Mouse (Mus musculus) limb, embryonic 13.5 days (tissue): ENCODE data around the gene Gorasp2. TPM values are rescaled to one million over a fixed set of nuclear protein-coding genes. Genes with fewer than 3 reads are reported as not detected.

Source experiments
- ATAC-seq: fragments of 200-750 bp; cut with Nextera tagmentation; 2 replicates; pipeline ENCODE4 v1.8.0; 2017; ENCODE audit warnings: low read depth, moderate number of reproducible peaks, moderate TSS enrichment; ENCODE audit not compliant: low FRiP score
- H3K27ac ChIP-seq: fragments of 300-500 bp; sonication (generic); 2 replicates; pipeline ENCODE4 v1.5.1; 2015; ENCODE audit warnings: inconsistent platforms, mild to moderate bottlenecking, moderate library complexity
- H3K27me3 ChIP-seq: fragments of 300-500 bp; sonication (generic); 2 replicates; pipeline ENCODE4 v1.6.1; 2015; ENCODE audit warnings: mild to moderate bottlenecking, inconsistent platforms
- H3K36me3 ChIP-seq: fragments of 300-500 bp; sonication (generic); 2 replicates; pipeline ENCODE4 v1.6.1; 2015; ENCODE audit warnings: inconsistent platforms, mild to moderate bottlenecking, moderate library complexity
- H3K4me1 ChIP-seq: fragments of 300-500 bp; sonication (generic); 2 replicates; pipeline ENCODE4 v1.6.1; 2015; ENCODE audit warnings: inconsistent platforms
- H3K4me2 ChIP-seq: fragments of 300-500 bp; sonication (generic); replicated peaks from 2 replicates; pipeline ENCODE4 v1.6.1; 2015; ENCODE audit warnings: inconsistent platforms, mild to moderate bottlenecking, moderate library complexity
- H3K4me3 ChIP-seq: fragments of 300-500 bp; sonication (generic); 2 replicates; pipeline ENCODE4 v1.5.1; 2015; ENCODE audit warnings: moderate library complexity, mild to moderate bottlenecking, inconsistent platforms
- H3K9ac ChIP-seq: fragments of 300-500 bp; sonication (generic); 2 replicates; pipeline ENCODE4 v1.6.1; 2015; ENCODE audit warnings: mild to moderate bottlenecking, inconsistent platforms
- H3K9me3 ChIP-seq: fragments of 300-500 bp; sonication (generic); 2 replicates; pipeline ENCODE4 v1.6.1; 2016; ENCODE audit warnings: inconsistent platforms
- WGBS: fragments of 180-500 bp; shearing (Covaris S2); methylation state at CpG from one replicate; pipeline ENCODE4 v1.1.7; 2015; 5-methylcytosine and 5-hydroxymethylcytosine counted together
- polyA plus RNA-seq: library from polyadenylated mRNA; unstranded; fragments of >200 nt; fragmentation: Nextera tagmentation; extraction: Ambion mirVana; gene quantifications from 2 replicates; pipeline ENCODE4 v1.2.1, GENCODE M21; 2015

Gorasp2 gene
- polyA plus RNA-seq, 1 experiment from 2014 or later, result 170 TPM

GRCm38 (mm10) chr2:70663764-70664163 lies 2.4 kb downstream of the Gorasp2 start:
- peak overlapping the region; percentile 89 for H3K4me2 ChIP-seq
- H3K27ac ChIP-seq, result no peak overlapping the region
- H3K27me3 ChIP-seq, result no peaks in the 10 kb centered on the region
- 74% methylated on average over 5 of the region's 5 CpGs for WGBS
- H3K4me1 ChIP-seq, result peaks cover 22% of the 10 kb centered on the region
- 0 out of 2 replicates have a peak overlapping the region, but pooled peaks have one; percentile 90 for H3K4me3 ChIP-seq
- 0 out of 2 replicates have a peak, but pooled peaks cover 2% of the 10 kb centered on the region for H3K36me3 ChIP-seq
- no peaks in the 10 kb centered on the region for H3K9me3 ChIP-seq
- H3K9ac ChIP-seq, result no peak overlapping the region
- no peak for ATAC-seq

GRCm38 (mm10) chr2:70667016-70667415 lies 5.6 kb downstream of the Gorasp2 start:
- H3K27ac ChIP-seq, result no peak overlapping the region
- no peak overlapping the region for H3K9ac ChIP-seq
- H3K4me2 ChIP-seq, result no peak overlapping the region
- H3K27me3 ChIP-seq, result no peaks in the 10 kb centered on the region
- H3K4me1 ChIP-seq, result peaks cover 16% of the 10 kb centered on the region
- H3K36me3 ChIP-seq, result 0 out of 2 replicates have a peak, but pooled peaks cover 2% of the 10 kb centered on the region
- H3K9me3 ChIP-seq, result no peaks in the 10 kb centered on the region
- ATAC-seq, result no peak
- no peak overlapping the region for H3K4me3 ChIP-seq
- WGBS, result 92% methylated on average over 7 of the region's 7 CpGs

DNA sequence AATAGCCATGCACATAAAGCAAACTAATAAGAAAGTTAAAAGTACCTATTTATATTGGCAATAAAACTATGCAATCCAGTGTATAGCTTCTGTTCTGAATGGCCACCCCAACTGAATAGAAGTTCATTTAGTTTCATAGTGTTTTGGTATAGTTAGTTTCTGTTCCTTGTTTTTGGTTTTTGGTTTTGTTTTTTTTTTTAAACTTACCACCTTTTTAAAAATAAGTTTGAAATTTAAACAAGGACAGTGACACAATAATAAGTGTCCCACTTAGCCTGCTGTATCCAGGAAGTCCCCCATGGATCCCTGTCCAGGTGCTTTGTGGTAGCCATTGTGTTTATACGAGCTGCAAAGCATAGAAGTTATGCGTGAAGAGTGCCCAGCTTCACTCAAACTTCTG lies 7.9 kb downstream of the Gorasp2 start:
- no peaks in the 10 kb centered on the region for H3K27me3 ChIP-seq
- no peak for ATAC-seq
- no peaks in the 10 kb centered on the region for H3K9me3 ChIP-seq
- H3K4me2 ChIP-seq, result no peak overlapping the region
- H3K4me1 ChIP-seq, result no peaks in the 10 kb centered on the region
- no peak overlapping the region for H3K27ac ChIP-seq
- WGBS, result 84% methylated on average over 2 of the region's 2 CpGs
- H3K4me3 ChIP-seq, result no peak overlapping the region
- H3K36me3 ChIP-seq, result 0 out of 2 replicates have a peak, but pooled peaks cover 2% of the 10 kb centered on the region
- H3K9ac ChIP-seq, result no peak overlapping the region

GRCm38 (mm10) chr2:70669896-70670295 lies 8.5 kb downstream of the Gorasp2 start:
- H3K9ac ChIP-seq, result no peak overlapping the region
- no peak overlapping the region for H3K4me3 ChIP-seq
- no peaks in the 10 kb centered on the region for H3K9me3 ChIP-seq
- 72% methylated on average over 2 of the region's 2 CpGs for WGBS
- no peaks in the 10 kb centered on the region for H3K36me3 ChIP-seq
- H3K4me2 ChIP-seq, result no peak overlapping the region
- ATAC-seq, result no peak
- no peaks in the 10 kb centered on the region for H3K4me1 ChIP-seq
- H3K27ac ChIP-seq, result no peak overlapping the region
- H3K27me3 ChIP-seq, result no peaks in the 10 kb centered on the region

GRCm38 (mm10) chr2:70672476-70672875 lies 11.1 kb downstream of the Gorasp2 start:
- 79% methylated on average over 2 of the region's 2 CpGs for WGBS
- H3K4me2 ChIP-seq, result no peak overlapping the region
- H3K9me3 ChIP-seq, result no peaks in the 10 kb centered on the region
- no peaks in the 10 kb centered on the region for H3K27me3 ChIP-seq
- no peak overlapping the region for H3K27ac ChIP-seq
- H3K9ac ChIP-seq, result no peak overlapping the region
- no peaks in the 10 kb centered on the region for H3K36me3 ChIP-seq
- no peak overlapping the region for H3K4me3 ChIP-seq
- H3K4me1 ChIP-seq, result no peaks in the 10 kb centered on the region
- no peak for ATAC-seq

- H3K4me3 ChIP-seq, result no peak overlapping the region
- no peaks in the 10 kb centered on the region for H3K4me1 ChIP-seq
- no peaks in the 10 kb centered on the region for H3K27me3 ChIP-seq
- peaks cover 9% of the 10 kb centered on the region for H3K36me3 ChIP-seq
- no peaks in the 10 kb centered on the region for H3K9me3 ChIP-seq
- WGBS, result 88% methylated on average over 7 of the region's 7 CpGs
- no peak overlapping the region for H3K27ac ChIP-seq
- no peak overlapping the region for H3K9ac ChIP-seq
- H3K4me2 ChIP-seq, result no peak overlapping the region
- ATAC-seq, result no peak
These were observed 12.2 kb downstream of the Gorasp2 start for GRCm38 (mm10) chr2:70673445-70674126.

GRCm38 (mm10) chr2:70682324-70682723 lies 20.9 kb downstream of the Gorasp2 start:
- Histone ChIP-seq H3K4me3 (no peak overlapping the region), H3K27ac (no peak overlapping the region), H3K4me2 (no peak overlapping the region), H3K9ac (no peak overlapping the region), H3K27me3 (no peaks in the 10 kb centered on the region), H3K36me3 (peaks cover 95% of the 10 kb centered on the region), H3K9me3 (no peaks in the 10 kb centered on the region), H3K4me1 (0 out of 2 replicates have a peak, but pooled peaks cover 4% of the 10 kb centered on the region)
- WGBS, result 33% methylated on average over 2 of the region's 2 CpGs
- ATAC-seq, result no peak

DNA sequence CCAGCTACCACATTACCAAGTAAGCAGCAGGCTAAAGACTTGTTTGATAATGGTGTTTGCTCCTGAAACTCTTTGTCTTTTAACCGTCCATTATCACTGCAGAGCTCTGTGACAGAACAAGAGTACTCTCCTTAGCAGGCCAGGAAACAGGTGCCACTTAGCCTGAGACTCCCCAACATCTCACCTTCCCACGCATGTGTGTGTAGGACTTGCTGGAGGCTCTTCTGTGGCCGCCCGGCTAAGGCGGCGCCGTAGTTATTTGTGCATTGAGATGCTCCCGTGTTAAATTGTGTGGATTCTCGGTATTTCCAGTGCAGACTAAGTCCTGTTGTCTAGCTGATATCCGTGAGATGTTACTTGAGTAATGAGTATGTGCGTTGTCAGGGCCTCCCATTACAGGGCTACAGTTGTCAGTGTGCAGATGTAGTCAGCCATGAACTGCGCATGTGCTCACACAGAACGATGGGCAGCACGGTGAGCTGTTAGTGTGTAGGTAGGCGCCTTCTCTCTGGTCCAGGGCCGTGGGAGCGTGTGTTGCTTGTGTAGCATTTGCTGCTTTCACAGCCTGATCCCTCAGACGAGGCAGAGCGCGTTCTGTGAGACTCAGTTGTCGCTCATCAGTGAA lies 27.2 kb downstream of the Gorasp2 start:
- H3K4me3 ChIP-seq, result no peak overlapping the region
- 93% methylated on average over 21 of the region's 21 CpGs for WGBS

GRCm38 (mm10) chr2:70690195-70690594 lies 28.8 kb downstream of the Gorasp2 start:
- Histone ChIP-seq H3K9me3 (no peaks in the 10 kb centered on the region), H3K36me3 (peaks cover 82% of the 10 kb centered on the region), H3K4me3 (no peak overlapping the region), H3K4me1 (0 out of 2 replicates have a peak, but pooled peaks cover 4% of the 10 kb centered on the region), H3K4me2 (no peak overlapping the region), H3K27me3 (no peaks in the 10 kb centered on the region), H3K9ac (no peak overlapping the region), H3K27ac (no peak overlapping the region)
- 88% methylated on average over 11 of the region's 11 CpGs for WGBS
- ATAC-seq, result no peak

More for the DNA sequence above, 27.2 kb downstream of the Gorasp2 start:
- no peak for ATAC-seq
- Histone ChIP-seq H3K4me1 (0 out of 2 replicates have a peak, but pooled peaks cover 4% of the 10 kb centered on the region), H3K36me3 (peaks cover 96% of the 10 kb centered on the region), H3K9me3 (no peaks in the 10 kb centered on the region), H3K9ac (no peak overlapping the region), H3K27me3 (no peaks in the 10 kb centered on the region), H3K4me2 (no peak overlapping the region), H3K27ac (no peak overlapping the region)

GRCm38 (mm10) chr2:70695712-70696111 lies 34.3 kb downstream of the Gorasp2 start:
- Histone ChIP-seq H3K4me3 (no peak overlapping the region), H3K36me3 (peaks cover 27% of the 10 kb centered on the region), H3K4me2 (no peak overlapping the region), H3K27me3 (no peaks in the 10 kb centered on the region), H3K9me3 (0 out of 2 replicates have a peak, but pooled peaks cover 7% of the 10 kb centered on the region), H3K9ac (no peak overlapping the region), H3K27ac (no peak overlapping the region), H3K4me1 (no peaks in the 10 kb centered on the region)
- no peak for ATAC-seq
- 82% methylated on average over 10 of the region's 10 CpGs for WGBS

- ATAC-seq, result no peak
- 85% methylated on average over 3 of the region's 3 CpGs for WGBS
- peaks cover 16% of the 10 kb centered on the region; the same call in 1 of the 2 replicates for H3K4me1 ChIP-seq
These were observed 39.5 kb downstream of the Gorasp2 start for GRCm38 (mm10) chr2:70700851-70701250.

GRCm38 (mm10) chr2:70701571-70701970 lies 40.2 kb downstream of the Gorasp2 start:
- Histone ChIP-seq H3K27ac (no peak overlapping the region), H3K27me3 (no peaks in the 10 kb centered on the region), H3K9me3 (0 out of 2 replicates have a peak, but pooled peaks cover 7% of the 10 kb centered on the region), H3K4me3 (no peak overlapping the region), H3K4me2 (no peak overlapping the region), H3K4me1 (peaks cover 18% of the 10 kb centered on the region; the same call in 1 of the 2 replicates), H3K9ac (no peak overlapping the region), H3K36me3 (no peaks in the 10 kb centered on the region)
- WGBS, result 64% methylated on average over 9 of the region's 9 CpGs
- ATAC-seq, result no peak

More at GRCm38 (mm10) chr2:70700851-70701250, 39.5 kb downstream of the Gorasp2 start:
- Histone ChIP-seq H3K9ac (no peak overlapping the region), H3K4me3 (no peak overlapping the region), H3K4me2 (no peak overlapping the region), H3K9me3 (0 out of 2 replicates have a peak, but pooled peaks cover 7% of the 10 kb centered on the region), H3K36me3 (no peaks in the 10 kb centered on the region), H3K27me3 (no peaks in the 10 kb centered on the region), H3K27ac (no peak overlapping the region)
